Mouse (Mus musculus): Measurements from ENCODE around the gene Zfp628.

DNA sequence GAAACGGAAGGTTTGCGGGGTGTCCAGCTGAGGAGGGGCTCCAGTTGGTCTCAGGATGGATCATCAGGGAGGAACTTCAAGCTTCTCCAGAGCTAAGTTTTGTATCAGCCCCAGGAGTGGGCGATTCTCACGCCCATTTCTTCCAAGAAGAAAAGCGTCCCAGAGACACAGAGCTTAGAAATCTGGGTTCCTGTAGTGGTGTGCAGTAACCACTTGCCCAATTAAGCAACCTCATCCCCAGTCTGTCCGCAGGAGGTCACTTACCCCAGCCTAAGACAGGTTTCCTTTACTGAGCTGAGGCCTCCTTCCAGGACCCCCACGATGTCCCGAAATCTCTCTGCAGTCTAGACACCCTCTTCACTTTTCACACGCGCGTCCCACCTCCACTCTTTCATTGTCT is 37.8 kb upstream of the Zfp628 start:
- TF ChIP-seq CTCF (IDR thresholded peaks at IDR 0.05; ENCODE audit: control insufficient read depth, insufficient read depth, insufficient read length) (no peak), FOSL1 (IDR thresholded peaks at IDR 0.05; ENCODE audit: insufficient read depth, low read length, poor library complexity, severe bottlenecking) (no peak), MAX (IDR thresholded peaks at IDR 0.05) (no peak), CEBPB (IDR thresholded peaks at IDR 0.05; ENCODE audit: low read depth) (no peak), USF1 (IDR thresholded peaks at IDR 0.05; ENCODE audit: low read depth) (no peak)

Data from C2C12 (cell line).